Mouse (Mus musculus) splenic B cell, adult 2 months (primary cell): ENCODE data around the gene Reg4.
A peak's percentile ranks its signal among the peaks of the same experiment; 100 is the strongest.

Source experiments
- DNase-seq: peaks from one replicate; pipeline ENCODE4 v3.0.0-alpha.2; 2011; ENCODE audit warnings: low read depth, low spot score
- H3K27me3 ChIP-seq: 2 replicates; pipeline ENCODE4 v1.6.1; 2012; ENCODE audit warnings: mild to moderate bottlenecking, low read length, moderate library complexity, mixed read lengths; ENCODE audit not compliant: control insufficient read depth, poor library complexity, insufficient read depth, severe bottlenecking
- H3K36me3 ChIP-seq: 2 replicates; pipeline ENCODE4 v1.6.1; 2012; ENCODE audit warnings: mild to moderate bottlenecking, low read length, moderate library complexity, mixed read lengths; ENCODE audit not compliant: control insufficient read depth, poor library complexity, insufficient read depth, severe bottlenecking

The Reg4 gene

DNA sequence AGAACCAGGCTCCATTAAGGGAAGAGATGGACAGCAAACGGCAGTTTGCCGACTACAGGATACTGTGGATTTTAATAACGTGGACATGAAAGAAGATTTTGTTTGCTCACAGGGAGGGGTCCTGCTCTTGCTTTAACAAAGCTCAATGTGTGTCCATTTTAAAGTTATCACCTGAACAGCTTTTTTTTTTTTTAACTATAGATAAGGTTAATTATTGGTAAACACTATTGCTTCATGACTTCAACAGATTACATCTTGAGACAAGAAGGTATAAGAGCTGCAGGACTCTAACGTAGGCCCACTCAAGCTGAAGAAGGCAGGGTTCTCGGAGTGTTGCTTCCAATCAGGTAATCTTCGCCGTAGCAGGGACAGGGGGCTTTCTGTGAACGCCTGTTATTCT lies at the start of gene Reg4:
TSS of gene Reg4 (plus strand) at position 301 of the 400 bp plus-strand sequence.
- Histone ChIP-seq H3K27me3 (no peaks in the 10 kb centered on the region), H3K36me3 (no peaks in the 10 kb centered on the region)
- no peak for DNase-seq

DNA sequence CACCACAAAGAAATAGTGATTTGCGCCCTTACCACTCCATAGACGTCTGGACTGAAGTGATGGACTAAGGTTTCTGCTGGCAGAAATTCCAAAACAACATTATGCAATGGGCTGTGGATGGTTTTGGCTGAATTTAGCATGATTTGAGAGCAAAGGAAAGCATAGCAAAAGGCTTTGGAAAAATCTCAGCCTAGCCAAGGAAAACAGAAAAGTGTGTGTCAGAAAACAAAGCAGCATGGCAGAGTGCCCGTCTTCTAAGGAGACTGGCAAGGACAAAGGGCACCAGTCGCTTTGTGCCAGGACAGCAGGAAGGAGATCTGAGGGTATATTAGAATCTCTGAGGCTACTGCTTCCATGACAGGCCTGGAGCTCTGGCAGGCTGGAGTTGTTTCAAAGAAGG lies 43.6 kb upstream of the Reg4 start:
- Histone ChIP-seq H3K27me3 (no peaks in the 10 kb centered on the region; the same call in 1 of the 2 replicates), H3K36me3 (no peaks in the 10 kb centered on the region)
- no peak for DNase-seq

DNA sequence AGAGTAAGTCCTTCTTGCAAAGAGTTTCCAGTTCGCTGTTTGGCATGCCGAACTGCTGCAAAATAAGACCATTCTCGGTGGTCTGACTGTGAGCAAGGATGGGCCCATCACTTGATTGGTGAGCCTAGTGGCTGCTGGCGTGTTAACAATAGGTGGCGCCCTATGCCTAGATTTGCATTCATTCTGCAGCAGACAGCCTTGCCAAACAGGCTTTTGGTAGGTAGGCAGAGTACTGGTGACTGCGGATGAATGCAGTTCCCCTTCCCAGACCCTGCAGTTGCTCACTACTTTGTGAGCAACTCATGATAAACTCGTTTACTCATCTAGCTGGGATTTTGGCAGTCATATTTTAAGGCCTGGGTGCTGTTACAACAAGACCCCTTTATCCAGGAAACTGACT lies 41.2 kb upstream of the Reg4 start:
- no peaks in the 10 kb centered on the region for H3K36me3 ChIP-seq
- peak; percentile 13 for DNase-seq
- no peaks in the 10 kb centered on the region; the same call in 1 of the 2 replicates for H3K27me3 ChIP-seq

DNA sequence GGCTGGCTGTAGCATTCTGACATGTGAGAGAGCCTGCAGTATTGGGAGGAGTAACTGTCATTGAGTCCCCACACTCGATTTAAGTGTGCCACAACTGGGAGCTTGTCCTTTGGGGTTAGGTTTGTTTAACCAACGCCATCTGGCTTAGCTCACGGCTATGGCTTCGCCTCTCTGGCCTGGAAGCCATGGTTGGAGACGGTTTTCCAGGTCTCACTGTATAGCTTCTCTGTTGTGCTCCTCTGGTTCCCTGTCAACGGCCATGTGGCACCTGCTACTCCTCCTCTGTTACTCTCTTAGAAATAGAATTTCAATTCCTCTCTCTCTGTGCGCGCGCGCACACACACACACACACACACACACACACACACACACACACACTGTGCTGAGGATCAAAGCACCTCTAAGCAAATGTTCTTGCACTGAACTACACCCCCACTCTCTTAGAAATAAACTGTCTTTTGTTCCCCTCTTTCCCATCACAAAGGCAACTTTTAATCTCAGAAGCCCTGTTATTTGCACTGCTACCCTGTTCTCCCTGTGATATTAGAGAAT lies 36.7 kb upstream of the Reg4 start:
- H3K27me3 ChIP-seq = no peaks in the 10 kb centered on the region

DNA sequence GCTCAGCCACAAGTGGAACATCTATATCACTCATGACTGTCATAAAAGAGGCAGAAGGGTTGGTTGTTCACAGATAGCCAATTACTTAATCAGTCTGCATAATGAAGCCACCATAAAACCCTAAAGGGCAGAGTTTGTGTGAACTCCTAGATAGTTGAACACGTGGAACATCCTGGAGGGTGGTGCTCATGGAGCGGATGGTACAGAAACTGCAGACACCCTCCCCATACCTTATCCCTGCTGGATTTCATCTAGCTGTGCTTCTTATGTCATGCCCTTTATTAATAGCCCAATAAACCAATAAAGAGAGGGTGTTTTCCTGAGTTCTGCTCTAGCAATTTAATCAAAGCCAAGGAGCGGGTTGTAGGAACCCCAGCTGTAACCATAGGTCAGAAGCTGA lies 34.2 kb upstream of the Reg4 start:
- no peak for DNase-seq
- Histone ChIP-seq H3K27me3 (no peaks in the 10 kb centered on the region), H3K36me3 (no peaks in the 10 kb centered on the region)

More for the DNA sequence above, 36.7 kb upstream of the Reg4 start:
- no peaks in the 10 kb centered on the region for H3K36me3 ChIP-seq
- no peak for DNase-seq

DNA sequence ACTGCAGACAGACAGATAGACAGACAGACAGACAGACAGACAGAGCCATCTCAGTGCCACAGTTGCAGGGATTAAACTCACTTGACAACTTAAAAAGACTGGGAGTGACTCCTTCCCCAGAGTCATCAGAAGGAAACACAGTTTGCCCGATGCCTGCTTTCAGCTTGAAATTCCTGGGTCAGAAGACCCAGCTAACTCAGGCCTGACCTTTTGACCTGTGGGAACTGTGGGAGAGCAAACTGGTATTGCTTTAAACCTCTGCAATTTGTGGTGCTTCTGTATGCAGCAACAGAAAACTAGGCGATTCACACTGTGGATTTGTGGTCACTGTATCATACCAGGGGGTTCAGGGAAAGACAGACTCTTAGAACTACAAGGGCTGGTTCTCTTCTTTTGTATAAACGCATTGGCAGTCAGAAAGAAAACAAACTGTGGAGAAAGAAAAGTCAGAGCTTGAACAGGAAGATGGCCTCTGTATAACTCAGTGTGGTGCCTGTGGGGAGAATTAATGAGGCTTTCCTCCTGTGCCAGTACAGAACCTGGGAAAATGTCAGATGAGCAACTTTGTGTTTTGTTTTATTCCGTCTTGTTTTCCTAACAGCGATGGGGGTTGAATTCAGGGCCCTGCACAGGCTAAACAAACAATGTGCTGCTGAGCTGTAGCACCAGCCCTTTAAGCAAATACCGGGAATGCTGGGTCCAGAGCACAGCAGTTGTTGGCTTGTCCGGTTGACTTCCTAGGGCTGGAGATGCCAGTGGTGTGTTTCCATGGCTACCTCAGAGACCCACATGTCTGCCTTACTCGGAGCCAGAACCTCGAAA lies 24.0 kb upstream of the Reg4 start:
- H3K36me3 ChIP-seq = no peaks in the 10 kb centered on the region
- no peak for DNase-seq
- no peaks in the 10 kb centered on the region for H3K27me3 ChIP-seq

DNA sequence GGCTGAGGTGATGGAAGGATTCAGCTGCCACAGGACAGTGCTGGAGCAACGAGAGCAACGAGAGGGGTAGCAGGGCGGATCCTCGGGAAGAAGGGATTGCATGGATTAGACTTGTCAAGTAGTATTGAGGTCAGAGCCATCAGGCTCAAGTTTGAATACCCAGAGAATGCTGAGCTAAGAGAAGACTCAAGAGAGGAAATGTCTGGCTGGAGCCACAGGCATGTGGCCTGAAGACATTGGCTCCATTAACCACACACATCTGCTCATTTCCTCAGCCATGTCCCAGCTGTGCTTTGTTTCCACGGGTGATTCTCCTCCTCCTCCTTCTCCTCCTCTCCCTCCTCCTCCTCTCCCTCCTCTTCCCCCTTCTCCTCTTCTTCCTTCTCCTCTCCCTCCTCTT lies 22.2 kb upstream of the Reg4 start:
- DNase-seq = no peak
- H3K27me3 ChIP-seq = no peaks in the 10 kb centered on the region
- no peaks in the 10 kb centered on the region for H3K36me3 ChIP-seq

DNA sequence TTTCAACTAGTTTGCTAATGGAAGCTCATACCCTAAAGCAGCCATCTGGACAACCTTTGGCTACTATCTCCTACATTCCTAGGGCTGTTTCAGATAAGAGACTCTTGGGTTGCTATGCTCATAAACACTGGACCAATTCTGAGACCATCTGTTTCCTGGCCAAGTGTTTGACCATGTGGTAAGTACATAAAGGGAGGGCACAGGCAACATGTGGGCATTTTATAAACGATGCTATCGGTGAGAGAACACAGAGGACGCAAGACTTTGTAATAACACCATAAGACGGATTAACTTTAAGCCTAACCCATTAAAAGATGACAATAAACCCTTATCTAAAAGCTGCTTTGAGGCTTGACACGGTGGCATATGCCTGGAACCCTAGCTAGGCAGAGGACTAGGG lies 18.7 kb upstream of the Reg4 start:
- H3K36me3 ChIP-seq = no peaks in the 10 kb centered on the region
- no peaks in the 10 kb centered on the region for H3K27me3 ChIP-seq
- DNase-seq = no peak

DNA sequence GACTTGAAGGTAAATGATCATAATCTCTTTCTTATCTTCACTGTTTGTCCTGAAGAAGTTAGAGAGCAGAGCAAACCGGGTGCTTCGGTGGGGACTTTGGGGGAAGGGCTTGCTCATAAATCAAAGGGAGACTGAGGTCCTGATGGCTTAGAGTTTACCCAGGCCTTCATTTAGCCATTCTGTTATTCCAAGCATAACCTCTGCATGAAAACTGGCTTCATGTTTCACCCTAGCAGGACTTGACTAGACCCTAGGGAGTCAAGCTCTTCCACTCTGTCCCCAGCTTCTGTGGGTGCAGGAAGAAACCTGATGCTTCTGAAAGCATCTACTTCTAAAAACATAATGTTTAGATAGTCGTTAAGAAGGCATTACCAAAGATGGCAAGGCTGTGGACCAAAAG lies 15.0 kb upstream of the Reg4 start:
- Histone ChIP-seq H3K27me3 (no peaks in the 10 kb centered on the region), H3K36me3 (no peaks in the 10 kb centered on the region)
- no peak for DNase-seq

DNA sequence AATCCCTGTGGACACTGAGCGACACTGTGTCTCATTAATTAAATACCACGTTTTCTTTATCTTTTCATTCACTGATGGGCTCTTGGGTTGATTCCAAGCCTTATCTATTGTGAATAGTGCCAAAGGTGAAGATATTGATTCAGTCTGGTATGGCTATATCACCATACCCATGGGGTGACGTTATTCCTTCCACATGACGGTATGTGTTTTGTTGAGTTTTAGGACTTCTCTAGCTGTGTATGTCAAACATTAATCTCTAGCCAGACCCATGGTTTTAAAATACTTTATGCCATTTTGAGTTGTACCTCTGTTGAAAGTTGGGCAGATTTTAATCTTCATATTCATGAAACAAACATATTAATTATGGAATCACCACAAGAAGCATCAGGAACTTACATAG lies 12.8 kb upstream of the Reg4 start:
- no peak for DNase-seq

DNA sequence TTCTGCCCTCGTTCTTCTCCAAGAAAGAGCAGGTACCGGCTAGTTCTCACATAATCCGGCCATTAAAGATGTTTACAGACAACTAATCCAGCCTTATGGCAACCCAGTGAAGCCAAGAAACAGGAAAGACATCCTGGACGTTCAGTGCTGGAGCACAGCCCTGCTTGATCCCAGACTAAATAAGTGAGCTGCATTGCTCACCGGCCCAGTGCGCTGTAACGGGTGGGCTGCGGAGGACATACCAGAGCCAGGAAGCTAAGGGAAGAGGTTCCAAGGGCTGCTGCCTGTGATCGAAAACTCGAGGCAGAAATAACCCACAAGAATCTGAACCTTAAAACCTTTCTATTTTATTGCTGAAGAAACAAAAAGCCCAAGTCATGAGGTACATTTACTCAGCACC lies 11.1 kb upstream of the Reg4 start:
- H3K36me3 ChIP-seq = no peaks in the 10 kb centered on the region

More for the DNA sequence above, 12.8 kb upstream of the Reg4 start:
- Histone ChIP-seq H3K27me3 (no peaks in the 10 kb centered on the region), H3K36me3 (no peaks in the 10 kb centered on the region)

DNA sequence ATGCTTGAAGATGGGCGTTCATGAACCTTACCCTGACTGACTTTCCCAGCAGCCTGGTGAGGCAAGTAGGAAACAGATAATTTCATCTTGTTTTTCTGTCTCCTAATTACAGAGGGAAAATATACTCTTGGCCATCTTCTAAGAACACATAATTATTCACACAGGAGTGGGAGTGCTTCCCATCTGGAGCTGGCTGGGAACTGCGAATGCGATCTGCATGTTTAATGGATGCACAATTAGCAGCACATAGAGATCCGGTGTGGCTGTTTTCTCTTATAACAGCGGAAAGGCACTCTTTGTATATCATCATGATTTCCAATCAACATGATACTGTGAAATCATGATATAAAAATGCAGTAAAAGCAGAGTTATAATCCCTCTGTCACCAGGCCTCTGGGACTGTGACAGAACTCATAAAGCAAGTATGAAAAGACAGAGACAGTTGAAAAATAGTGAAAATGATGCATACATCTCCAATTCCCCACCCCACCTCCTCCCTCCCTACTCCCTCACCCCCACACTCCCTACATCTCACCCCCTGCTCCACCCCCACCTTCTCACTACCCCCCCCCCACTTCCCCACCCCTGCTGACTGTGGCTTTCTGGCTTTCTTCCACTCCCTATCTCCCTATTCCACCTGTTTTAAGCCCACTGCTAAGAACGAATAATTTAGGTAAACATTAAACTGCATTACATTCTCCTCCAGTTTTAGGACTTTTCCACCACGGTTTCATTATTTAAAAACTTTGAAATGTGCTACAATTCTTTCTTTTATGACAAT lies 10.5 kb upstream of the Reg4 start:
- H3K27me3 ChIP-seq = no peaks in the 10 kb centered on the region; the same call in 1 of the 2 replicates
- no peak for DNase-seq

More for the DNA sequence above, 11.1 kb upstream of the Reg4 start:
- no peak for DNase-seq
- H3K27me3 ChIP-seq = no peaks in the 10 kb centered on the region; the same call in 1 of the 2 replicates

DNA sequence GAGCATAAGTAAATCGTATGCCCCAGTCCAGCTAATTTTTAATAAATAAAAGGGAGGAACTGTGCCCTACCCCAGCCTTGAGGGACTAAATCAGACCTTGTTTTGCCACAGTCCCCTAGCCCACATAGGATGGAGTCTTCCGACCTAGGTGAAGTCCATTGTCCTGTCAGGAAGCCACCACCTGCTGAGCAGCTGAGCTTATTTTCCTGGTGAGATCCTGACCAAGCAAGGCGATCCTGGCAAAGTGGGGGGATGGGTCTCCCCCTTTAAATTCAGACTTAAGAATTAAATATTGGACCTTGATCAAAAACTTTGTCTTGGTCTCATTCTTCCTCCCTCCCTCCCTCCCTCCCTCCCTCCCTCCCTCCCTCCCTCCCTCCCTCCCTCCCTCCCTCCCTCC lies 5.7 kb upstream of the Reg4 start:
- no peaks in the 10 kb centered on the region for H3K36me3 ChIP-seq
- no peaks in the 10 kb centered on the region; the same call in 1 of the 2 replicates for H3K27me3 ChIP-seq
- DNase-seq = no peak

More for the DNA sequence above, 10.5 kb upstream of the Reg4 start:
- no peaks in the 10 kb centered on the region for H3K36me3 ChIP-seq

DNA sequence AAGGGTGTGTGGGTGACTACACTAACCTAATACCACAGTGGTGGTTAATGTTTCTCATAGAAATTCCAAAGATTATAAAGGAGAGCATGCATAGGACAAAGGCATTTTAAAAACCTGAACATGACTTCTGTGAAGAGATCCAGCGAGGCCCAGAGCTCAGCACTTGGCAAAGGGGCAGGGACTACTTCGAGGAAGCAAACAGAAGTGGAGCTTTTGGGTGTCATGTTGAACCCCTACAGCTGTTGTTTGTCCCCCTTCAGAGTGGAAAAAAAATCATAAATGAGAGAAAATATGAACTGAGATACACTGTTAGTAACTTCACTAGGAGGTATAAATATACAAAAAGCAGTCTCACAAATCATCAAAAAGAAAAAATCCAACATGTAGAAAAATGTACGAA lies 1.3 kb downstream of the Reg4 start:
- Histone ChIP-seq H3K36me3 (no peaks in the 10 kb centered on the region), H3K27me3 (no peaks in the 10 kb centered on the region)
- DNase-seq = no peak
